Mouse (Mus musculus): ENCODE data around the gene Rdm1.

The Rdm1 gene

DNA sequence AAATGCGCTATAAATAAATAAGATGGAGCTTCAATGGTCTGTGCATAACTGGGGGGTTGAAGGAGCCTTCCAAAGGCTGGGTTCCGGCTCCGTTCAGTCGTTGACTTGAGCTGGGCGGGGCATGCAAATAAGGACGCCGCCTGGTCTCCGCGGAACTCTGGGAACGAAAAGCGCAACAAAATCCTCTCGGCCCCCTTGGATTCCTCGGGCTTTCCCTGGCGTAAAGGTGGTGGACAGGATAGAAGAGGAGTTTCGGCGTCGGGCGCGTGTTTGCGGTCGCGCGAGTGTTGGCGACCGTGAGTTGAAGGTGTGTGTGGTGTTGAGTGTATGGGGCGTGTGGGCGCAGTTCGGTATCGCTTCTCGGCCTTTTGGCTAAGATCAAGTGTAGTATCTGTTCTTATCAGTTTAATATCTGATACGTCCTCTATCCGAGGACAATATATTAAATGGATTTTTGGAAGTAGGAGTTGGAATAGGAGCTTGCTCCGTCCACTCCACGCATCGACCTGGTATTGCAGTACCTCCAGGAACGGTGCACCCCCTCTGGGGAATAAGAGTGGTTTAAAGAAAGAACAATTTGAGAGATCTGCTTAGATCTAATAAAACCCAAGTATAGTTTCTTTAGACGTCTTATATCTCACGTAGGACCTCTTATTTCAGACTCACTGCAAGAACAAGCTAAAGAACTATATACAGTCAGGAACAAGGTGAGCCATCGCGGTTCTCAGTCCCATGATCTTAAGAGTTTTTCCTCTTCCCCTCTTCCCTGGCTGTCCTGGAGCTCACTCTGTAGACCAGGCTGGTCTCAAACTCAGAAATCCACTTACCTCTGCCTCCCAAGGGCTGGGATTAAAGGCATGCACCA is 31.1 kb downstream of the Rdm1 start:
- peak; percentile 100 for DNase-seq (ENCODE audit: low read depth, low spot score)

DNA sequence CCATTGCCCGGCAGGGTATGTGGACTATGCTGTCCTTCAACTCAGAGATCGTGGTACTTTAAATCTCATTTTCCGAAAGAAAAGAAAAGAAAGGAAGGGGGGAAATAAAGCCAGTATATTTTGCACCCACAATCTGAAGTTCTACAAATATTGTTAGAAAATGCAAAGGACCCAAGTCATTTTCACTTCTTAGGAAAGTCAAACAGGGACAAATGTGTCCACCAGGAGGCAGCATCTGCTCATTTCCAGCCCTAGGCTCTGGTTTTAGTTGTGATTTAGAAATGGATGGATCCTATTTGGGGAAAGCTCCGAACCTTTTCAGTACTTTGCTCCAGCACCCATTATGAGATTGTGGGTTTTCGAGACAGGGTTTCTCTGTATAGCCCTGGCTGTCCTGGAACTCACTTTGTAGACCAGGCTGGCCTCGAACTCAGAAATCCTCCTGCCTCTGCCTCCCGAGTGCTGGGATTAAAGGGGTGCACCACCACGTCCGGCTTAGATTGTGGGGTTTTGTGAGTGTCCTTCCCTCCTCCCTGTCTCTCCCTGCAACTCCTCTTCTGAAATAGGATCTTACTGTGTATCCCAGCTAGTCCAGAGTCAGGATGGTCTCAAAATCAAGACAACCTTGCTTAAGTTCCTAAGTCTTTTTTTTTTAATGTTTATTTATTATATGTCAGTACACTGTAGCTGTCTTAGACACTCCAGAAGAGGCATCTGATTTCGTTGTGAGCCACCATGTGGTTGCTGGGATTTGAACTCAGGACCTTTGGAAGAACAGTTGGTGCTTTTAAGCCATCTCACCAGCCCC is 32.0 kb downstream of the Rdm1 start:
- no peak for DNase-seq (ENCODE audit: low read depth, low spot score)

DNA sequence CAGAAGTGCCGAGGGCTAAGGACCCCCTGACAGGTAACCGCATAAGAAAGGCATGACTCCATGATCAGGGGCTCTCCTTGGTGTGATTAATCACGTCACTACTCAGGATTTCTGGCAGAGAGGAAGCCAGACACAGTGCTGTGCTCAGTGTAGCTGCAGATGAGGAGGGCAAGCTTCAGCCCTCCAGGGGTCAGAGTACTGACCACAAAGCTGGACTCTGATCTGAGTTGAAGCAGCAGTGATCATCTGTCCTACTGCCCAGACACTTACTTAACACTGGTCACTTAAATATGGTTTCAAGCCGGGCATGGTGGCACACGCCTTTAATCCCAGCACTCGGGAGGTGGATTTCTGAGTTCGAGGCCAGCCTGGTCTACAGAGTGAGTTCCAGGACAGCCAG is 34.2 kb downstream of the Rdm1 start:
- no peak for DNase-seq (ENCODE audit: low read depth, low spot score)

DNA sequence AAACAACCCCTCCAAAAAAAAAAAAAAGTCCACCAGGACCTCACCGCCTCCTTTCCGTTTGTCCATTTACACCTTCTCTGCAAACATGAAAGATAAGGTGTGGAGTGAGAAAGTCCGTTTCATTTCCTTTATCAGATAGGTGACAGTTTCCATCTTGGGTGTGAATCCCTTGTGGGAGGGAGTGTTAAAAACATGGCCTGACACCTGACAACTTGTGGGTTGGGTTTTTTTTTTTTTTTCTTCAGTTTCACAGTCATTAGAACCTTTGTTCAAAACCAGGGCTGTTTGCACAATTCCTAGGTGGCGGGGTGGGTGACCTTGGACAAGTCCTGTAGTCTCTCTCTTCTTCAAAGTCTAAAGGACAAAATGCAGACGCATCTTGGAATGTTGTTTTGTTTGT is 34.8 kb downstream of the Rdm1 start:
- DNase-seq (ENCODE audit: low read depth, low spot score): no peak

DNA sequence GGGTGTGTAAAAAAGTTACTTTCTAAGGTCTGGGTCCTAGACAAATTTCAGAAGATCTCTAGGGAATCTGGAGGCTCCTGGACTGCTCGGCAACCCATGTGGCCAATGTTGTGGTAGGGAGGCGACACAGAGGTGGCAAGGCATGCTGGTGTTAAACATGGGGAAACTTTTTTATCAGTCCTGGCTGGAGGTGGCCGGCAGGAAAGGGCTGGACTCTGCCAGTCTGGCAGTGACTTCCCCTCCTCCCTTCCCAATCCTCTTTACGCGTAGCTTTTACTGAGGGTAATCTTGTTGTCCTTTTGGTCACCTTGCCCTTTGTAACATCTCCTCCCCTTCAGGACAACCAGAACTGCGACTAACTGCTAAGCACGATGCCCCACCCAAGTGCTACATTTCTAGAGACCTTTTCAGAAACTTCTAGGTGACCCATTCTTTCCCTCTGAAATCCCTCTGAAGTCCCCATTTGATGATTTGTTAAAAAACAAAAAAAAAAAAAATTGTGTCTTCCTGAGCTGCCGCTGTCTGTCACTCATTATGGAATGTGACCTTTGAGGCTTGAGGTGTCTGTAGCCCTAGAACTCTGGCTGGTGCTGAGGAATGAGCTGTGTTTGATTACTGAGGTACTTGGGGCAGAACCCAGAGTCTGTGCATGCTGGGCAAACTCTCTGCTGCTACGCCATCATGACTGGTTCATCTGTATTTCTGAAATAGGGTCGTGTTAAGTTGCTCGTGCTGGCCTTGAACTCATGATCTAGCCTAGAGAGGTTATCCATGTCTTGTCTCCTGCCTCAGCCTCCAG is 36.4 kb downstream of the Rdm1 start:
- DNase-seq (ENCODE audit: low read depth, low spot score): no peak

DNA sequence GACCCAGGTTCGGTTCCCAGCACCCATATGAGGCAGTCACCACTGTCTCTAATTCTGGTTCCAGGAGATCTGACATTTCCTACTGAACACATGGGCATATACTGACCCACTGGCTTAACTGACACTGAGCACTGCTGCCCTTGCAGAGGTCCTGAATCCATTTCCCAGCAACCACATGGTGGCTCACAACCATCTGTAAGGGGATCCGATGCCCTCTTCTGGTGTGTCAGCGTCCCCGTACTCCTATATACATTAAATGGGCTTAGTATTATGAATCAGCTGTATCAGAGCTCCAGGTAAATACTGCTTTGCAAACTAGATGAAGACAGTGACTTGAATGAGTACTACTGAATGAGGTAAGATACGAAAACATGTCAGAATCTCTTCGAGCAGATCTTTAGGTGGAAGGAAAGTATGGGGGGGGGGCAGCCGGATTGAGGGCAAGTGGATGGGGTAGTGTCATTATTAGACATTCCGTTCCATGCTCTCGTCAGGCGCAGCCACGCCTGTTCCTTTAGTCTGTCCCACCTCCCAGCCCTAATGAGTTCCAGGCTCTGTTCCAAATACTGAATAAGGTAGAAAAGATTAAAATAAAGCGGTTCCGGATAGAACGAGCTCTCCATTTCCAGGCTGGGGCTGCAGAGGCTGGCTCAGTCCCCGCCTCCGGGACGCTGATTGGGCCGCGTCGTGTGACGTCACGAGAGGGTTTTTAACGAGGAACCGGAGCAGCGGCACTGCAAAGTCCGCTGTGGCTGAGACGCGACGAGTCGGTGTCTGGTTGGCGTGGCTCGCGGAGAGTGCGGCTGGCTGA is 38.0 kb downstream of the Rdm1 start, which contains the start of gene Arl4d:
TSS of gene Arl4d (plus strand) at position 717 of the 811 bp plus-strand sequence.
- DNase-seq (ENCODE audit: low read depth, low spot score): peak; percentile 92

DNA sequence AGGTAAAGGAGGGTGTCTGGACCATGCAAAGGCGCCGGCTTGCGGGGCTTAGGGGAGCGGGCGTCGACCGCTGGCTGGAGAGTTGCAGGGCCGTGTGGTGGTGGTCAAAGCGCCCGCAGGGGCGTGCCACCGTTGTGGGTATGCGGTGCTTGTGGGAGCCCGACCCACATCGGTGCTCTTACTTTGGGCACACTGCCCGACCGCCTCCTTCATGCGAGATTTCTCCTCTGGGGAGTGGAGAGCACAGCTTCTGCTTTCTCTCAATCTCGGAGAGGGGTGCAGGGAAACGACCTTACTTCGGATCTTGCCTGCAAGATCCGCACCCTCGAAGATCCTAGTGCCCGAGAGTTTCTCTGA is 38.6 kb downstream of the Rdm1 start:
- DNase-seq (ENCODE audit: low read depth, low spot score): no peak

DNA sequence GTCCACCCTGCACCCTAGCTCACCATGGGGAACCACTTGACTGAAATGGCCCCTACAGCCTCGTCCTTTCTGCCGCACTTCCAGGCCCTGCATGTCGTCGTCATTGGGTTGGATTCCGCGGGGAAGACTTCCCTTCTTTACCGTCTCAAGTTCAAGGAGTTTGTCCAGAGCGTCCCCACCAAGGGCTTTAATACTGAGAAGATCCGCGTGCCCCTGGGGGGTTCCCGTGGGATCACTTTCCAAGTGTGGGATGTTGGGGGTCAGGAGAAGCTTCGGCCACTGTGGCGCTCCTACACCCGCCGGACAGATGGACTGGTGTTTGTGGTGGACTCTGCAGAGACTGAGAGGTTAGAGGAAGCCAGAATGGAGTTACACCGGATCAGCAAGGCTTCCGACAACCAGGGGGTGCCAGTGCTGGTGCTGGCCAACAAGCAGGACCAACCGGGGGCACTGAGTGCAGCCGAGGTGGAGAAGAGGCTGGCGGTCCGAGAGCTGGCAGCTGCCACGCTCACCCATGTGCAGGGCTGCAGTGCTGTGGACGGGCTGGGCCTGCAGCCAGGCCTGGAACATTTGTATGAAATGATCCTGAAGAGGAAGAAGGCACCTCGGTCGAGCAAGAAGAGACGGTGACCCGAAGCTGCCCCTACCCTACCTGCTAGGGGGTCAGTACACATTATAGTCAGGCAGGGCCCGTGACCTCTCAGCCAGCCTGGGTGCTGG is 39.8 kb downstream of the Rdm1 start:
- DNase-seq (ENCODE audit: low read depth, low spot score): no peak

DNA sequence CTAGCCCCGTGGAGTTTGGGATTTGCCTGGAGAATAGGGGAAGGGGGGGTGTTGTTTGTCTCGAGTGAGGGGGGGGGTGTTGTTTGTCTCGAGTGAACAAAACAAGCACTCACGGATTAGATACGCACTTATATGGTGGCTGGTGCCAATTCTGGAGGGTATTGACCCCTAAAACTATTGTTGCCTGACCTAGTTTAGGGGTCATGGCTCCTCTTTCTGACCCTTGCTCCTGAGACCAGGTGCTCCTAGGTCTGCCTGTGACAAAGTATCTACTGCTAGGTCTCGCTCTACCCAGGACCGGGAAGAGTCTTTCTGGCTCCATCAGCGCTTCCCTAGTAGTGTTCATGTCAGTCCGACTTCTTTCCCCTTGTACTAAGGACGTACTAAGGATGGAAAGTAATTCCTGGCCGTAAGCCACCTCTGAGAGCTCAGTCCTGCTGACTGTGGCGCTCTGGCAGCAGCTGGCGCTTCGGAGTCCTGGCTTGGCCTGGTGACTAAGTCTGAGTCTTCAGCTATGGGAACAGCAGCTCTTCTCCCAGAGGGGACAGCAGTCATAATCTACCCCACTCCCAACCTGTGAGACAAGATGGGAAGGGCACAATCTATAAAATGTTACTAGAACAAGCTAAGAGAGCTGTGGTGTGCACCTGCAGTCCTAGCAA is 41.0 kb downstream of the Rdm1 start:
- no peak for DNase-seq (ENCODE audit: low read depth, low spot score)

DNA sequence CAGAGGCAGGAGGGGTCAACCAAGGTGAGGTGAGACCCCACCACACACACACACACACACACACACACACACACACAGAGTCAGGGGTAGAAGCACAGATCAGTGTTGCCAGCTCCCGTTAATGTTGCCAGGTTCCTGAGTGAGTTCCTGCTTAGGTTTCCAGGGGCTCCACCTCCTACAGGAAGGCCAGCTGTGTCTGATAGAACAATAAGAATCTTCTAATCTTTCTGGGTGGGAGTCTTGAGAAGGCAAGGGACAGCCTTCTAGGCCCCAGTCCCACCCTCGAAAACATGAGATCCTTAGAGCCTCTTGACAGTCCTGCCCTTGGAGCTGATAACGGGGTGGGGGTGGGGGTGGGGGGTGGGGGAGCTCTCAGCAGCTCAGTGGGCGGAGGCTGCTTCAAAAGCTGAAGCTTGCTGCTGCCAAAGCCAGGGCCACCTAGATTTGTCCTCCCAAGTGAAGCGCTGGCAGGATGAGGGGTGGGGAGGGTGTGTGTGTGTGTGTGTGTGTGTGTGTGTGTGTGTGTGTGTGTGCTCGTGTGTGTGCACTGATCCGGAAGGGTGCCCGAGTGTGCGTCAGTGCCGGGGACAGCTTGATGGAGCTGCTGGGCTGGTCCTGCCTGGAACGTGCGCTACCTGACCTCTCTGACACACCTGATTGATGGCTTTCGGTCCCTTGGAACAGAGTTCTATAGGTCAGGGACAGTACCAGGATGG is 41.7 kb downstream of the Rdm1 start:
- no peak for DNase-seq (ENCODE audit: low read depth, low spot score)

DNA sequence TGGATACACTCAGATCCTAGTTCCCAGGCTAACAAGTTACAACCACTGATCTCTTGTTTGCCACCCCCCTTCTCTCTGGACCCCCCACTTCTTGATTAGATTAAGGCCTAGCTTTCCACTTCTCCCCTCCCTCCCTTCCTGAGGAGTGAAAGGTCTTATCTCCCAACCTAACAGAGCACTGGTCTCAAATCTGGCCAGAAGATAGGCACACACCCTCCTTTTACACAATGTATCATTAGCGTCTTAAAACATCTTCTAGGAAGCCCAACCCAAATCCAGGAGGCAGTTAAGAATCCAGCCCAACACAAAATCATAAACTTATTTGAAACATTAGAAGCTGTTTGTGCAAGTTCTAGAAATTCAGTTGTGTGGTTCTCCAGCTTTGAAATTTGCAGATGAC is 43.3 kb downstream of the Rdm1 start:
- no peak for DNase-seq (ENCODE audit: low read depth, low spot score)

DNA sequence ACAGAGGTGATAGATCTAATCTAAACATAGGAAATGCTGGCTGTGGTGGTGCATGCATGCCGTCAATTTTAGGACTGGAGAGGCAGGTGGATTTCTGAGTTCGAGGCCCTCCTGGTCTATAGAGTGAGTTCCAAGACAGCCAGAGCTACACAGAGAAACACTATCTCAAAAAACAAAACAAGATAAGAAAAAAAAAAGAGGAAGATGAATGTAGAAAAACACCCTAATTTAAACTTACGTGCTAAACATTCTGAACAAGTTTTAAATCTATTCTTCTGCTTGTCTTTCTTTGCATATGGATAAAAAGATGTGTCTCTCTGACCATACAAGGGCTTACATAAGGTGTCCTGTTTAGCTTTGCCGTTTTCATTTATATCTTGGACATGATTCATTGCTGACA is 44.3 kb downstream of the Rdm1 start:
- DNase-seq (ENCODE audit: low read depth, low spot score): no peak

DNA sequence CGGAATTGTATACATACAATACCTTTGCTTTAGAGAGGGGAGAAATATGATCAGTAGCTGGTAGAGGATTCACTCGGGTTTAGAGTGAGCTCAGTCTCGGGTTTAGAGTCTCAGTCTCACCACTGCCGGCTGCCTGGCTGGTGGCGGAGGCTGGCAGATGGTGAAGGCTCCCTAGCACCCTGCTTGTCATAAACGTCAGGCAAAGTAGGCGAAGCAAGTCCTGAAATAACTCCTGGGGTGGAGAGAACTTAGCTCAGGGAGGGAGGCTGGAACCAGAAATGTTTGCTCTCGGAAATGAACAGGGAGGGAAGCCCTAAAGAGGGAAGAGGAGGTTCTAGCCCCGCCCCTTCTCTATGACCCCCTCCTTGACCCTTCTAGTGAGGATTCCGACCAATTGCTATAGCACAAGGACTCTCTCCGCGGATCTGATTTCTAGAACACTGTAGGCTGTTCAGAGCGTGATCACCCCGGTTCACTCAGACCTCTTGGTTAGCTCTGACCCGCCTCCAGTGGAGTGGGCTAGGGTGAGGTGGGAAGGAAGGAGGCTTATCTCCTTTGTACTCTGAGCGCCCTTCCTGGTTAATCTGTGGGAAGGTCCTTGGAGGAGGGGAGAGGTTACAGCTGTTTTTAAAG is 46.1 kb downstream of the Rdm1 start:
- DNase-seq (ENCODE audit: low read depth, low spot score): peak; percentile 82

DNA sequence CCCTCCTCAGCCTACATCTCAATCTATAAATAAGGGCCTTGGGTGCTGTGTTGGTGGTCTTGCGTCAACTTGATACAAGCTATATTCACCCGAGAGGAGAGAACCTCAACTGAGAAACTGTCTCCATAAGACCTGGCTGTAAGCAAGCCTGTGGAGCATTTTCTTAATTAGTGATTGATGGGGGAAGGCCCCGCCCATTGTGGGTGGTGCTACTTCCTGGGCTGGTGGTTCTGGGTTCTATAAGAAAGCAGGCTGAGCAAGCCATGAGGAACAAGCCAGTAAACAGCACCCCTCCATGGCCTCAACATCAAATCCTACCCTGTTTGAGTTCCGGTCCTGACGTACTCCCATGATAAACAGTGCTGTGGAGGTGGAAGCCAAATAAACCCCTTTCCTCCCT is 47.1 kb downstream of the Rdm1 start:
- DNase-seq (ENCODE audit: low read depth, low spot score): peak; percentile 71

DNA sequence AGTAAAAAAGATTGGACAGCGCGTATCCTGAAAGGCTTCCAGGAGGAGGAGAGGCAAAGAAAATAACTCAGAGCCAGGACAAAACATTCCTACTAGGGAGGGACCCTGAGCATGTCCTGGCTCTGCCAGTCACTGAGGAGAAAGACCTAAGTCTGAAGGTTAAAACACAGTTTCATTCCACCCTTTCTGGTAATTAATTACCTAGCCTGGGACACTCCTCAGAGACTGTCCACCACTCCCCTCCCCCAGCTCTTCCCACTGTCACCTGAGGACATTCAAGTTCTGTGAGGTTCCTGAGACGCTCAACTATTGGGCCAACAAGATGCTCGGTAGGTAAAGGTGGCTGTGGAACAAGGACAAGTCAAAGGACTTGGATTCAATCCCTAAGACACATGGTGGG is 48.4 kb downstream of the Rdm1 start:
- peak; percentile 44 for DNase-seq (ENCODE audit: low read depth, low spot score)

DNA sequence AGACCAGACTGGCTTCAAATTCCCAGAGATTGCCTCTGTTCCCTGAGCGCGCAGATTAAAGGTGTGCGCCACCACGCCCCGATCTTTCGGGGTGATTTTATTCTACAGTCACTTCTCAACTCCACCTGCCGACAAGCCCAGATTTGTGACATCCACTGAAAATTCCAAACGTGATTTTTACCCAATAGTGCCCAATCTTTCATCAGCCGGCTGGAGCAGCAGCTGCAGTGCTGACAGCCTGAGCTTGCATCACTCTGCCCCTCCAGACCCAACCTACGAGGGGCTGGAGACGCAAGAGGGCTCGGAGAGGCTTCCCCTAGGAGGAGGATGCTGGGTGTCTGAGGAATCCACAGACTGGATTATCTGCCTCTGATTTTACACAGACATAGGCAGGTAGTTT is 50.7 kb downstream of the Rdm1 start:
- DNase-seq (ENCODE audit: low read depth, low spot score): no peak

DNA sequence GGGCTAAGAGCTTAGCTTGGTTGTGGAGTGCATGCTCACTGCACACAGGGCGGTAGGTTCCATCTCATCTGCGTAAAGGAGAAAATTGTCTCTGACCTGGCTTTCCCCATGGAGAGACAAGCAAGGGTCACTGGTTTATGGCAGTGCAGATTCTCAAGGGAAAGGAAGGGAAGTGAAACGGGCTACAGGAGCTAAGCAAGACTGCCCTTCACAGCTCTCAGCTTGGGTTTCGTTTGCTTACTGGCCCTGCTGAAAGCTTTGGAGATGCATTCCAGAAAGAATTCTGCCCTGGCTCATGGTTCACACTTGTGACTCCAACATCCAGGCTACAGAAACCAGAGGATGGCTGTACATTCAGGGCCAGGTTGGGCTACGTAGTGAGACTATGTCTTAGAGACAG is 51.8 kb downstream of the Rdm1 start:
- DNase-seq (ENCODE audit: low read depth, low spot score): no peak

DNA sequence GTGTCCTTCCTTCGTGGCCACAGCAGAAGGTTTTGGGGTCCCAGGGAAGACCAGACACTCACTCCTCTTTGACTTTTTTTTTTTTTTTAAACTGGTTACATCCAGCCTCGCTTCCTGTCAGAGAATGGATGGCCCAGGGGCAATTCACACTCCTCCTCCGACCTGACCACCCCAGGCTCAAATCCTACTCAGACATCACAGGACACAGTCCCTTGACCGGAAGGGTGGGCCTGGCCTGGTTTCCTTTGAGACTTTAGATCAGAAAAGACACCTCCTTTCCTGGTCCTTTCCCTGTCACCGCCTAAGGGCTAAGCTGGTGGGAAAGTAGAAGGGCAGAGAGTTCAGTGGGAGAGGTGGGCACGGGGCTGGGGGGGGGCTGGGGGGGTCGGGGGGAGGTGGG is 52.9 kb downstream of the Rdm1 start:
- DNase-seq (ENCODE audit: low read depth, low spot score): no peak
